Mouse (Mus musculus) T-helper 2 cell (primary cell): ENCODE results near the gene Spred3.
"Not testable (repeated sequence)": the region's sequence is repeated elsewhere in the genome, so short reads cannot be mapped to it uniquely, and the experiment has no call there.

Experiments used
- in situ Hi-C: fragments of 300-600 bp; cut with MboI, MseI; formaldehyde crosslinking; loops from one replicate; pipeline ENCODE4 v1.15.1; 2025; ENCODE audit warnings: high pct_unique_total_duplicates

Gene Spred3

DNA sequence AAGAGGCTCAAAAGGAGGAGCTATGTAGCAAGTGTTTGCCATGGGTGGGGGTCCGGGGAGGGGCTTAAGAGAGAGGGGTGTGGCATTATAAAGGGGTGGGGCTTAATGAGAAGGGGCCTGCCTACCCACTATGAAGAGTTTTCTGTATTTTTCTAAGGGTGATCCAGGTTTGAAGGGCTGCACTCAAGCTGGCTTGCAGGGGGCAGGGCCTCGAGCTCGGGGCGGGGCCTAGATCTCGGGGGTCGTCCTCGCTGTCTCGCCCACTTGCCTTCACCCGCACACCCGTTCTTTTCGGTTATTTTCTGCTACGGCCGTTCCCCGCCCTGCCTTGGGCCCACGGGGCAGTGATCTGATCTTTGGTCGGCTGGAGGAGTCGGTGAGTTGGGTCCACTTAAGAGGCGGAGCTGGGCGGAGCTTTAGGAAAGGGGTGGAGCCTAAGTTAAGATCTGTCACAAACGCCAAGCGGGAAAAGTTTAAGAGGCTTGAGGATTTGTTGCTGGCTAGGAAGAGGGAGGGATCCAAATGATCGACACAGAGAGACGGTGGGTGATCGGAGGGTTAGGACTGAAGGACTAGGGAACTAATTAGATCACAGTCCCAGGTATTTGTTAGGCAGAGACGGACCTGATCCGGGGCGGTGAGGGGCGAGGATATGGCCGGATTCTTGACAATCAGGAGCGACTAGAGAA is at the start of gene Spred3, which contains the start of gene Ggn:
Gene Spred3 (minus strand): TSS at position 346 of the 689 bp plus-strand sequence.
Gene Ggn (plus strand): TSS at position 145 of the 689 bp plus-strand sequence.
- in situ Hi-C loops = loop anchor here (5.0 kb wide), 1 partner anchor 43 kb away; the partner anchor contains the start of gene Ryr1

DNA sequence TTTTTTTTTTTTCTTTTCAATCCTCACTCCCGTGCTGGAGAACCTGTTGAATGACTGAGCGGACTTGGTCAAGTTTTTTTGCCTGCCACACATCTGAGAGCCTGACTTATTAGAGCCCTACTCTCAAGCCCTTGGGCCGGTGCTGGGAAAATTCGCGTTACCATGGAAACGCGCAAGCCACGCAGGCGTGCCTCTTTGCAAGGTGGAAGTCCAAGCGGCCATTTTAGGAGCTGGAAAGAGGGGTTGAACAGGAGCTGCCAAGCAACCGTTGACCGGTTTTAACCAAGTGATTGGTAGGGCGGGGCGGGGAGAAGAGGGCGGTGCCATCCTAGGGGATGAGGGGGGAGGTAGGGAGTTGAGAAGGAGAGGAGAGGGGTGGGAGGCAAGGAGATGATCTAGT is 44.6 kb upstream of the Spred3 start:
- in situ Hi-C loops = no loop called here

DNA sequence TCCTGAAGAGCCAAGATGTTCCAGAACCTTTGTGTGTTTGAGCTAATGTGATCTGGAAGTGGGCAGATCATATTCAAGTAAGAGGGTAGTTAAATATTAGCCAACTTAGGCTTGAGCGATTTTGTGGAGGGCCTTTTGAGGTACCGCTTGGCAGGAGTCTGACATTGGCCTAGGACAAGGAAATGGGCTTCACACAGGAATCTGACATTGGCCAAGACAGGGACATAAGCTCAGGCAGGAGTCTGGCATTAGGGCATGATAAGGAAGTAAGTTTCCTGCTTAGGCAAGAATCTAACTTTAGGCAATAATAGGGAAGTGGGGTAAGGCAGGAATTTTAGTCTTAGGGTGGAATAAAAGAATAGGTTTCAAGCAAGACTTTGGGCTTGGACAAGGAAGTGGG is 44.0 kb upstream of the Spred3 start:
- in situ Hi-C loops = no loop called here

DNA sequence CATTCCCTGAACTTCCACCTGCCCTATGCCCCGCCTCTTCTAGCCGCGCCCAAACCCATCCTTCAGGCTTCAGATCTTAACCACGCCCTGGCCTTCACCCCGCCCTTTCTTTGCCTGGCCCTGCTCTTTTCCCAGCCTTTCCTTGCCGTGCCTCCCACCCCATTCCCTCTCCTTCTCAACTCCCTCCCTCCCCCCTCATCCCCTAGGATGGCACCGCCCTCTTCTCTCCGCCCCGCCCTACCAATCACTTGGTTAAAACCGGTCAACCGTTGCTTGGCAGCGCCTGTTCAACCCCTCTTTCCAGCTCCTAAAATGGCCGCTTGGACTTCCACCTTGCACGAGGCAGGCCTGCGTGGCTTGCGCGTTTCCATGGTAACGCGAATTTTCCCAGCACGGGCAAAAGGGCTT is 43.5 kb upstream of the Spred3 start, which contains the start of gene Catsperg1:
Gene Catsperg1 (minus strand): TSS at position 361 of the 408 bp plus-strand sequence.
- in situ Hi-C loops = no loop called here

DNA sequence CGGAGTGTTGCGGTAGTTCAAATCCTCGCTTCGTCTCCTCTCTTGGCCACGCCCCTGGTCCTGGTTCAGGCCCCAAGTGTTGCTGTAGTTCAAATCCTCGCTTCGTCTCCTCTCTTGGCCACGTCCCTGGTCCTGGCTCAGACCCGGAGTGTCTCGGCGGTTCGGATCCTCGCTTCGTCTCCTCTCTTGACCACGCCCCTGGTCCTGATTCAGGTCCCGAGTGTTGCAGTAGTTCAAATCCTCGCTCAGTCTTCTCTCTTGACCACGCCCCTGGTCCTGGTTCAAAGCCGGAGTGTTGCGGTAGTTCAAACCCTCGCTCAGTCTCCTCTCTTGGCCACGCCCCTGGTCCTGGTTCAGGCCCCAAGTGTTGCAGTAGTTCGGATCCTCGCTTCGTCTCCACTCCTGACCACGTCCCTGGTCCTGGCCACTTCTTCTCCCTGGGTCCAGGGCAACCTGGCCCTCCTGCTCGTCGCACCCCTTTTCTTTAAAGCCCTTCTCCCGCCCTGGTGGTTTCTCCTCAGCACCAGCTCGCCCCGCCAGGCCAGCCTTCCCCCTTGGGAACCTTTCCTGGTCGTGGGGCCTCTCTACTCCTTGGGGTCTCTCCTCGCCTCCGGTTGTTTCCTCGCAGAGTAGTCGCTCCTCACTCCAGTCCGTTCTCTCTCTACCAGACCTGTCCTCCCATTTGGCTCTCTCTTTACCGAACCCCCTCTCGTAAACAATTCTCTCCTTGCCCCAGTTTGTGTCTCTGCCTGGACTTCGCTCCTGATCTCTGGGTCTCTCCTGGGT is 42.8 kb upstream of the Spred3 start:
- in situ Hi-C loops = not testable (repeated sequence)

DNA sequence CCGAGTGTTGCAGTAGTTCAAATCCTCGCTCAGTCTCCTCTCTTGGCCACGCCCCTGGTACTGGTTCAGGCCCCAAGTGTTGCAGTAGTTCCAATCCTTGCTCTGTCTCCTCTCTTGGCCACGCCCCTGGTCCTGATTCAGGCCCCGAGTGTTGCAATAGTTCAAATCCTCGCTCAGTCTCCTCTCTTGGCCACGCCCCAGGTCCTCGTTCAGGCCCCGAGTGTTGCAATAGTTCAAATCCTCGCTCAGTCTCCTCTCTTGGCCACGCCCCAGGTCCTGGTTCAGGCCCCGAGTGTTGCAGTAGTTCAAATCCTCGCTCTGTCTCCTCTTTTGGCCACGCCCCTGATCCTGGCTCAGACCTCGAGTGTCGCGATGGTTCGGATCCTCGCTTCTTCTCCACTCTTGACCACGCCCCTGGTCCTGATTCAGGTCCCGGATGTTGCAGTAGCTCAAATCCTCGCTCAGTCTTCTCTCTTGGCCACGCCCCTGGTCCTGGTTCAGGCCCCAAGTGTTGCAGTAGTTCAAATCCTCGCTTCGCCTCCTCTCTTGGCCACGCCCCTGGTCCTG is 42.1 kb upstream of the Spred3 start:
- in situ Hi-C loops = no loop called here

DNA sequence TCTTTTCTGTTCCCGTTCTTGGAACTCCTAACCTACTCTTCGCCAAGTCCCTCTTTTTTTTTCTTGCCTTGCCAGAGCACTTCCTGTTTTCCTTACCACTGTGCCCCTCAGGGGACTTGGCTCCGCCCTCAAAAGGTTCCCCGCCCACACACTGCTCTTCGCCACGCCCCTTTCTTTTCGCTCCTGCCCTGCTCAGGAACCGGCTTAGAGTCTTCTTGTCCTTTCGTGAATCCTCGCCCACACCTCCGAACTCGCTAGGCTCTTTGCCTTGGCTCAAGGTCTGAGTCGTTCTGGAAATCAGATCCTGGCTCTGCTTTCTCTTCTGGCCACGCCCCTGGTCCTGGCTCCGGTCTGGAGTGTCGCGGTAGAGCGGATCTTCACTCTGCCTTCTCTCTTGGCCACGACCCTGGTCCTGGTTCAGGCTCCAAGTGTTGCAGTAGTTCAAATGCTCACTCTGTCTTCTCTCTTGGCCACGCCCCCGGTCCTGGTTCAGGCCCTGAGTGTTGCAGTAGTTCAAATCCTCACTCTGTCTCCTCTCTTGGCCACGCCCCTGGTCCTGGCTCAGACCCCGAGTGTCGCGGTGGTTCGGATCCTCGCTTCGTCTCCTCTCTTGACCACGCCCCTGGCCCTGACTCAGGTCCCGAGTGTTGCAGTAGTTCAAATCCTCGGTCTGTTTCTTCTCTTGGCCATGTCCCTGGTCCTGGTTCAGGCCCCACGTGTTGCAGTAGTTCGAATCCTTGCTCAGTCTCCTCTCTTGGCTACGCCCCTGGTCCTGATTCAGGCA is 41.4 kb upstream of the Spred3 start:
- in situ Hi-C loops = no loop called here

DNA sequence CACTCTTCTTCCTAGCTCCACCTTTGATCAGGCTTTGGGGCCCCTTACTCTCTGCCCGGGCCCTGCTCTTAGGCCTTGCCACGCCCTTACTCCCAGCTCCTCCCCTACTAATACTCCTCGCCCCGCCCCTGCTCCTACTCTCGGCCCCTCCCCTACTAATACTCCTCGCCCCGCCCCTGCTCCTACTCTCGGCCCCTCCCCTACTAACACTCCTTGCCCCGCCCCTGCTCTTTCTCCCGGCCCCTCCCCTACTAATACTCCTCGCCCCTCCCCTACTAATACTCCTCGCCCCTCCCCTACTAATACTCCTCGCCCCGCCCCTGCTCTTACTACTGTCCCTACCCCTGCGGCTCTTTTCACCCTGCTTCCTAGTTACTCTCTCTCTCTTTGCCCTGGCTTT is 40.8 kb upstream of the Spred3 start:
- in situ Hi-C loops = not testable (repeated sequence)

DNA sequence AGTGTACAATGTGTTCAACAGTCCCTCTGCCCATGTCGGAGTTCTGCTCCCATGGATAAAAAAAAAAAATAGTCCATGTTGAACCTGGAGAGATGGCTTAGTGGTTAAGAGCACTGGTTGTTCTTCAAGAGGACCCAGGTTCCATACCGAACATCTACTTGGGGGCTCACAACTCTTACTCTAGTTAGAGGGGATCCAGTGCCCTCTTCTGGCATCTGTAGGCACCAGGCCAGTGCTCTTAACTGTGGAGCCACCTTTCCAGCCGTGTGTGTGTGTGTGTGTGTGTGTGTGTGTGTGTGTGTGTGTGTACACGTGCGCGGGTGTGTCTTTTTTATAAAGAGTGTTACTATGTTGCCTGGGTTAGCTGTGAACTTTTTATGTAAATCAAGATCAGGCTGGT is 32.4 kb upstream of the Spred3 start:
- in situ Hi-C loops = no loop called here

DNA sequence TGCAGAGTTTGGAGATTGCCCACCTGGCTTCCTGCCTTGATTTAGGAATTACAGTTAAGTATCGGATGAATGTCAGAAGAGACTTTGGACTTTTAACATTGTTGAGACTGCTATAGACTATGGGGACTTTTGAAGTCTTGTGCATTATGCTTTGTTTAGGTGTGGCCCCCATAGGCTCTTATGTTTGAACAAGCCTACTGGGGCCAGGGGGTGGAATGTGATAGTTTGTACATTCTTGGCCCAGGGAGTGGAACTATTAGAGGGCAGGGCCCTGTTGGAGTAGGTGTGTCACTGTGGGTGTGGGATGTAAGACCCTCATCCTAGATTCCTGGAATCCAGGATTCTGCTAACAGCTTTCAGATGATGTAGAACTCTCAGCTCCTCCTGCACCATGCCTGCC is 24.0 kb upstream of the Spred3 start:
- in situ Hi-C loops = not testable (repeated sequence)

DNA sequence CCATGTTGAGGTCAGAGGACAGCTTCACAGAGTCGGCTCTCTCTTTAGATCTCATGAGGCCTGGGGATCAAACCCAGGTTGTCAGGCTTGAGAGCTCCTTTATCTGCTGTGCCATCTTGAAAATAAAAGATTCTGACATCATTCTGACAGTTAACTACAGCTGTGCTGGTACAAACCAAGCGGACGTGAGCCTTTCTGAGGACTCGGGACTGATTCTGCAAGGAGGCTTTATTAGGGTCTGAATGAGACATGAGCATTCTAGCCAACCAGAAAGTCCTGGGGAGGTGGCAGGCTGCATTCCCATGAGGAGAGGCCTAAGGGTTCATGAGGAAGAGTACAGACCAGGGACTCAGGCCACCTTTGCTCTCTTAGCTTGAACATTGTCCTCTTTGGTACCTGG is 11.1 kb upstream of the Spred3 start:
- in situ Hi-C loops = not testable (repeated sequence)

DNA sequence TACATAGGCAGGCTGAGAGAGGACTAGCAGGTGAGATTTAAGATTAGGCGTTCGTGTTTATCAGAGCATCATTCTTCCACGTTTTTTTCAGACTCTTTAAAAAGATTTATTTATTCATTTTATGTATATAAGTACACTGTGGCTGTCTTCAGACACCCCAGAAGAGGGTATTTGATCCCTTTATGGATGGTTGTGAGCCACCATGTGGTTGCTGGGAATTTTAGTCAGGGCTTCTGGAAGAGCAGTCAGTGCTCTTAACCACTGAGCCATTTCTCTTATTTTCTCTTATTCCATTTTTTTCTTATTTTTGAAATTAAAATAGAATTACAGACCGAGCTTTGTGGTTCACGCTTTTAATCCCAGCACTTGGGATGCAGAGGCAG is 10.6 kb upstream of the Spred3 start:
- in situ Hi-C loops = no loop called here

DNA sequence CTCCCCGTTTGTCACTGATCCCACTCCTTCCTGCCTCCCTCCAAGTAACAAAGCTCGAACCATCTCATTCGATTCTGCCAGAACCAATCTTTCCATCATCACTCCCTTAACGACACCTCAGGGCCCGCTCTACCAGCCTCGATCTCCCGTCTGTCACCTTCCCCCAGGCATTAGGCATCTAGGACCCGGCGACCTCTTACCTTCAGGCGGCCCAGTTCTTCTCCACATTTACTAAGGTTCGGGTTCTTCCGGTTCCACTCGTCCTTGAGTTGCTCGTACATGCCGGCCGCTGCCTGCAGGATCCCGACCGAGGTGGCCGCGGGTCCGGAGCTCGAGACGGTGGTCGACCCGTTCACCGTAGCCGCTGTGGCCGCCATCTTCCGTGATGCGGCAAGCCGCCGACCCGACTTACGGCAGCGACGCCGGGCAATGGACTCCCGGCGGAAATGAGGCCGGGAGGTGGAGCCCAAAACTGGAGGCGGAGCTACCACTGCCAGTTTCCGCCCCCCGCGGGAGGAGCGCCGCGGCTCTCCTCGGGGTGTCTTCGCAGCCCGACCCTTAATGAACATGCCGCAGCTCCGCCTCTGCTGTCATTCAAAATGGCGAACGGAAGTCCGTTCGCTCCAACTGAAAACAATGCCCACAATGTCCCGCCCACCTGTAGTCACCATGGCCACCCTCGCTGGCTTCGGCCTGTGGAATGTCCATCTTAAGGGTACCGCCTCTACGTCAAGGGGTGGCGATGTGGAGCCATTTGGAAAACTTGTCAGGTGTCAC is 10.1 kb upstream of the Spred3 start, which contains the start of gene Psmd8:
Gene Psmd8 (minus strand): TSS at position 625 of the 777 bp plus-strand sequence.
- in situ Hi-C loops = no loop called here

DNA sequence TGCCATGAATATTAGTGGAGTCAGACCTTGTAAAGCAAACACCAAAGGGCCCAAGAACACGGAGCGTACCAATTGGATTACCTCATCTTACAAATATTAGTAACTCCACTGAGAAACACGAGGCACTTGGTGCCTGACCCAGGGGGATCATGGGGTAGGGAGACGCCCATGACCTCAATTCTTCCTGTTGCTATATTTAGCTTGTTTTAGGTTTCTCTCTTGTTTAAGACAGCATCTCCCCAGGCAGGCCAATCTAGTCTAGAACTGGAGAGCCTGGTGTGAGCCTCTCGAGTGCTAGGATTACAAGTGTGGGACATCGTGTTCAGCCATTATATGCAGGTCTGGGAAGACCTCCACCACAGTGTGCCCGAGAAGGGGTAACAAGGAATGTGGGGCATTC is 9.1 kb upstream of the Spred3 start:
- in situ Hi-C loops = no loop called here

DNA sequence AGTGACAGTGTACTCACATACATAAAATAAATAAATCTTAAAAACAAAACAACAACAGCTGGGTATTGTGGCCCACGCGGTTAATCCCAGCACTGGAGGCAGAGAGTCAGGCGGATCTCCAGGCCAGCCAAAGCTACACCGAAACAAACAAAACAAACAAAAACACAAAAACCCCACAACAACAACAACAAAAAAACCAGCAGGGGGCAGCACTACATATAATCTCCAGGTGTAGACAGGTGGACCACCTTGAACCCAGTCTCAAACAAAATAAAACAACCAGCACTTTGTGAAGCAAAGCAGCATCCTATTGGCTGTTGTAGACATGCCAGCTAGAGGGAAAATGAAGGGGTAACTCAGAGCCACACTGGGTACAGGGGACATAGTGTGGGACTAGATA is 7.9 kb upstream of the Spred3 start:
- in situ Hi-C loops = no loop called here

DNA sequence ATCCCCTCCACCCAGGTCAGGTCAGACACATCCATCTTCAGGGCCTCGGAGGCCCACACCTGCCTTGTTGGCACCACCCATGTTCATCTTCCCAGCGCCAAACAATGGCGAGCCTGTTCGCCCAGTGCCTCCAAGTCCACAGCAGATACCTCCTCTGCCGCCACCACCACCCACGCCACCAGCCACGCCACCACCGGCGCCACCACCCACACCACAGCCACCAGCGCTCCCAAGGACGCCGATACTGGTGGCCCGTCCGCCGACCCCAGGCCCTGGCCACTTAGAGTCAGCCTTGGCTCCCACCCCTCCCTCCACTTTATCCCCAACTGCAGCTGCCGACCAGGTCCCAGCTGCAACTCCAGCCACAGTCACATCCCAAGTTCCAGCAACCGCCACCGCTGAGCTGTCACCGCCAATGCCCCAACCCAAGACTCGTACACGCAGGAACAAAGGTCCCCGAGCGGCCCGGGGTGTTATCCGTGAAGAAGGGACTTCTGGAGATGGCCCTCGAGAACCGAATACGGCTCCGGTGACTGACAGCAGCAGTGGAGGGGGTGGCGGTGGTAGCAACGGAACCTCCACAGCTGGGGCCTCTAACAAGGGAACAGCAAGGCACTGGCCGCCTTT is 2.3 kb upstream of the Spred3 start:
- in situ Hi-C loops = loop anchor here (5.0 kb wide), 1 partner anchor 45 kb away; the partner anchor contains the start of gene Ryr1

DNA sequence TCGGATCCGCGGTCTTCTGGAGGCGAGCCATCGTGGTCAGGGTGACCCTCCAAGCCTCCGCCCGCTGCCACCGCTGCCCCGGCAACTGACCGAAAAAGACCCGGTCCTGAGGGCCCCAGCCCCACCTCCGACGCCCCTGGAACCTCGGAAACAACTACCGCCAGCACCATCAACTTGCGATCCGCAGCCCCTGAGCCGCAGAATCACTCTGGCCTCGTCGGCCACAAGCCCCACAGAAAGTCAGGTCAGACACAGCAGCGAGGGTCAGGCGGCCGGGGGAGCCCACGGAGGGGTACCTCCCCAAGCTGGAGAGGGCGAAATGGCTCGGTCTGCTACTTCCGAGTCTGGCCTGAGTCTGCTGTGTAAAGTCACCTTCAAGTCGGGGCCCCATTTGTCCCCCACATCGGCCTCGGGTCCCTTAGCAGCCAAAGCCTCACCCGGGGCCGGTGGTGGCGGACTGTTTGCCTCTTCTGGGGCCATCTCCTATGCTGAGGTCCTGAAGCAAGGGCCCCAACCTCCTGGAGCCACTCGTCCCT is 1.4 kb upstream of the Spred3 start:
- in situ Hi-C loops = loop anchor here (5.0 kb wide), 1 partner anchor 44 kb away; the partner anchor contains the start of gene Ryr1

DNA sequence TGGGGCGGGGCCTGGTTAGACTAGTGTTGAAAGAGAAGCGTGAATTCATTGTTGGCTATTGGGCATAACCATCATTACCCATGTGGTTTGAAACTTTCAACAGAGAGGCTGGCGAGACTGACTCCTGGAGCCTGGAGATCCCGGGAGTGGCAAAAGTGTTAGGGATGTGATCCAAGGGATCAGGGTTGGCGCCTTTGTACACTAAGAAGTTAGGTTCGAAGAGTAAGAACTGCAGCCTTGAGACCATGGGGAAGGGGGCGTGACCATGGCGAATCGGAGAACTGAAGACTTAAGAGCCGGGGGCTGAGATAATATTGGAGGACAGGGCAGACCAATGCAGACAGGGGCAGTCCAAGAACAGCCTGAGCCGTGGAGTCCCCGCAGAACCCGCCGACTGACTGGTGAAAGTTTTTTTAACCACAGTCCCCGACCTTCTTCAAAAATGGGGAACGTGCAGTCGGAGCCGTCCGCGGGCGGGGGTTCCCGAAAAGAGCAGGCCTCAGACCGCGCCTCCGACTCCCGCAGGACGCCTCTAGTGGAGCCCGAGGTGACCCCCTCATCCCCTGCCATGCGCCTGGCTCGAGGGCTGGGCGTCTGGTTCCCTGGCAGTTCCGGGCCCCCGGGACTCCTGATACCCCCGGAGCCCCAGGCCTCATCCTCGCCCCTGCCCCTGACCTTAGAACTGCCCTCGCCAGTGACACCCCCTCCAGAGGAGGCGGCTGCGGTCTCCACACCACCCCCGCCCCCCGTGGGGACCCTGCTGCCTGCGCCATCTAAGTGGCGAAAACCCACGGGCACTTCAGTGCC is 747 bp upstream of the Spred3 start:
- in situ Hi-C loops = loop anchor here (5.0 kb wide), 1 partner anchor 44 kb away; the partner anchor contains the start of gene Ryr1
